Mouse (Mus musculus) spleen, postnatal 36 days (tissue): ENCODE data around the gene Kif16b.

Experiments used
- DNase-seq, 2 experiments: peaks; one replicate each; pipeline ENCODE4 v3.0.0; 2022; ENCODE audit warnings: low spot score in 2 of 2, mixed read lengths in 1 of 2

The Kif16b gene

DNA sequence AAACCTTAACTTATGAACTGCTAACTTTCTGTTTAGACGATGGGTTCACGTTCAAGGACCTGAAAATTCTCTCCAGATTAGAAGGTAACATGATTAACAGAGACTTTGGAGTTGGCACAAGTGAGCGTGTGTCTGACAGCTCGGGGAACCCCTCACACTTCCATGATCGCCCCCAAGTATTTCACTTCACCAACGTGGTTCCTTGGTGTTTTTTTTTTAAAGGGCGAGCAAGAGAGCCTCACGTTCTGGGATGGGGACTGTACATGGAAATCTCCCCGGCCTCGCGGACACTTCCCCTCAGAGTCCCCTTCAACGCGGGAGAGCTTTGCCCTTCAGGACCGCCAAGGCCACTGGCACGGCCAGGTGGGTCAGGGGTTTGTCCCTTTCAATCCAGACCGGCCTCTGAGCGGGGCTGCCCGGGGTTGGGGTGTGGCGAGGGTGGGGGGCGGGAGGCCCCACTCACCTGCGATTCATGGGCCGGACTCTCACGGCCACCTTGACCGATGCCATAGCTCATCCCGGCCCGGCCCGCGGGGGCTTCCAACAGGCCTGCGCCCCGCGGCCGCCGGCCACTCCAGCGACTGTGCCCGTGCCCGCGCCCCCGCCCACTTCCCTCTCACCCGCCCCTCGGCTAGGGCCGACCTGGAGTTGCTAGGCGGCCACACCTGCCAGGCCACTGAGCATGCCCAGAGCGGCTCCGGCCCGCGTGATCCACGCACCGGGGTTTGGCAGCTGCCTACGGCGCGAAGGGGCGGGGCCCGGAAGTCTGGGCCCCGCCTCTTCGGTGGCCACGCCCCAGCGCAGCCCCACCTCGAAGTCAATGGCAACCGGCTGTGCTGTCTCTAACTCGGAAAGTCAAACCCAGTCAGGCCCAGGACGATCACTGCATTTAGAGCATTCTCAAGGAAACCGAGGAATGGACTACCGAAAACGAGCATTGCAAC, at the start of gene Kif16b:
Kif16b (minus strand) TSS at position 670 of the 944 bp plus-strand sequence.
- peak; percentile 93 for DNase-seq

DNA sequence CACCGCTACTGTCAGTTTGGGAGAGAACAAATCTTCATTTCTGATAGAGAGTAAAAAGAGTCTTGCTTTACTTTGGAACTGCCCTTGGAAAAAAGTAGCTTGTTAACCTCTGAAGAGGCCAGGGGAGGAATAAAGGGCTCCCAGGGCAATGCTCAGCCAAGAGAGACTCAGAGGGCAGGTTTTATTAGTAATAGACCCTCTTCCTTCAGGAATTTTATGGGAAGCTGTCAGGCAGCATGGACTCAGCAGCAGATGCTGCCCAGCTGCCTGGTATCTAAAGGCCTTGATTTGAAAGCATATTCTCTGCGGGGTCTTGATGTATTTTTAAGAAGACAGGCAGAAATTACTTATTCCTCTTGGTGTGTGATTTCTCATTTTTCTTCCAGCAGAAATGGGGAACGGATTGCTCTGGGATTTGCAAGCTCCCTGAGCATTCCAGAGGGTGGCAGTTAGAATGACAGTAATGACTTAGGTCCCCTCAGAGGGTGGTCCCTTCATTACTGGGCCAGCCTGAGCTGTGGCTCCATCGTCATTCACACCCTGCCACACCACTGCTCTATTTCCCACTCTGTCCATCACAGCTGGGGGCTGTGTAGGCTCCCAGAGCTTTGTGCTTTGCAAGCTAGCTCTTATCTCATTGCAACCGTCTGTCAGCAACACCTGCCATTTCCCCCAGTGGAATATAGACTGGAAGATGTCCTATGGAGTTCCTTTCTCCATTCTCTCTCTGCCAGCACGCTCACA, 39.7 kb upstream of the Kif16b start:
- DNase-seq = no peak

DNA sequence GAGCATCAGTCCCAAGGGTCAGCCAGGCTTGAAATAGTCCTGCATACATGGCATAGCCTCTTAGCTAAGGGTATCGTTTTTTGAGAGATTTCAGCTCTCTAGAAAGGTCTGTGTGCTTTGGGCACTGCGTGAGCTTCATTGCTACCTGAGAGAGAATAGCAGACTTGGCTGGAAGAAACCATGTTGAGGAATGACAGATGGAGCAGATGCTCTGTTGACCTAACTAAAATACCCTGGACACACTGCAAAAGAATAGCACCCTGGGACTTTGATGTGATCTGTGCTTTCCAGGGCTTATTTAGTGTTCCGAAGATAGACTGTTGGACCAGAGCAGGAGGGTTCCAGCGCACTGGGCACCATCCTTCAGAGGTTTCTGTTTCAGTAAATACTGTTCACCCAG, 29.1 kb upstream of the Kif16b start:
- no peak for DNase-seq

DNA sequence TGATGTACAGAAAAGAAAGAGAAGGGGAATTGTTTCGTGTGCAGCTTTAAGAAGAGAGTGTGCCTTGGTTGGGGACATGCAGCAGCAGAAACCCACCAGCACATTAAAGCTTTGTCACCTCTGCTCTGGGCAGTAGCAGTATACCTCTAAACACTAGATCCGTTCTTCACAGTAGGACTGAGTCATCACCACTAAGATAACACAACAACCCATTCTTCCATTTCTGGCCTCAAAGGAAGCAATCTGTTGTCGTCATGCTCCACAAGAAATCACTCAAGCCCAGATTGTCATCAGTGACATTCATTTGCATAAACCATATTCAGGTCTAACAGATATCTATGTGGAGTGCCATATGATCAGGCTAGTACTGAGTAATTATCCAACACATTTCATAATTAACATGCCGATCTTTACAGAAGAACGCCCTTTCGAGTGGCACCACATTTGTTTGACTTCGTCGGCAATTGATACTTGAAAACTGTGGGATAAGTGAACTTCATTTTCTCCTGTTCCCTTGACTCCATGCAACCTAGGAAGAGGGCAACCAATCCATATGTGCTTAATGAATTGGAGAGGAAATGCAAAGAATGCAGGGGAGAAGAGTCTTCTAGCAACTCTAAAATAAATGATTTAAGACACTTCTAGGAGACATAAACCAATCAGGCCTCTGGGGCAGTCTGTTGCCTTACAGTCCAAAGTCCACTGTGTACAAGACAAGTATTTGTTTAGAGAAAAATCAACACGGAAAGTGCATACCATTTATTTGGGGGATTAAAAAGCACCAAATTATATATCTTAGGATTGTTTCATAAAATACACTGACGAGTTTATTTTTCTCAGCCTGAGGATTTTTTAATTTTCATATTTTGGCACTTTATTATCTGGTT, 28.1 kb upstream of the Kif16b start:
- no peak for DNase-seq

DNA sequence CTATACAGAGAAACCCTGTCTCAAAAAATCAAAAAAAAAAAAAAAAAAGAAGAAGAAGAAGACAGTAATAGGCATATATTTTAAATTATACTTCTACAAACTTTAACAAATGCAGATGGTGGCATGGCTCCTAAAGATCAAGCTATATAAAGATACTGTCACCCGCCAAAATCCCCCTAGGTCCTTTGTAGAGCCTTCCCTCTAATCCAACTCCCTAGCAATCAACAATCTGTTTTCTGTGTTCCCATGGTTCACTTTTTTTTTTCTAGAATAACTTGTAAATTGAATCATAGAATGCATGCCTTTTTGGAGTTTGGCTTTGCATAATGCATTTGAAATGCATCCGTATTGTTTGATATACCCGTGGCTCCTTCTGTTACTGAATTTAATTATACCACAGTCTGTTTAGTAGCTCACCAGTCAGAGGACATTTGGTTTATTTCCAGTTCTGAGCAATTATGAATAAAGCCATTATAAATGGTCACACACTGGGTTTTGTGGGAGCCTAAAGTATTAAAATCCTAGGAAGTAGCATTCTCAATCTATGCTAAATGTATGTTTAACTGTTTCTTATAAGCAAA, 9.6 kb upstream of the Kif16b start:
- DNase-seq = no peak

DNA sequence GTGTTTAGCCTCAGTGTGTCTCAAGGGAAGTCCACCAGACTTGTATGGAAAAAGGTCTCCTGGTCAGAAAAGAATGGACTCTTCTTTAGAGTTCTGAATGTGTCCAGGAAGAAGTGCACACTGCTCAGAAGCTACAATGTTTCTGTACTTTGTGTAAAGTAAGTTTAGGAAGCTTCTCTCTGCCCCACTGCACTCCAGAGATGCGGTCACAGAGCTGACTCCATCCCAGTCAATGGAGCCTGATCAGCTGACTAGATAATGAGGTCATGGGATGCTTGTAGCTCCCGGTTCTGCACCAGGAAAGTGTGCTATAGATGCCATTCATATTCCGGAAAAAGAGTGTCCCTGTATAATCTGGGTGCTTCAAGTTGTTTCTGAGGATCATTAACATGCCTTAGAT, 7.9 kb upstream of the Kif16b start:
- DNase-seq = no peak

DNA sequence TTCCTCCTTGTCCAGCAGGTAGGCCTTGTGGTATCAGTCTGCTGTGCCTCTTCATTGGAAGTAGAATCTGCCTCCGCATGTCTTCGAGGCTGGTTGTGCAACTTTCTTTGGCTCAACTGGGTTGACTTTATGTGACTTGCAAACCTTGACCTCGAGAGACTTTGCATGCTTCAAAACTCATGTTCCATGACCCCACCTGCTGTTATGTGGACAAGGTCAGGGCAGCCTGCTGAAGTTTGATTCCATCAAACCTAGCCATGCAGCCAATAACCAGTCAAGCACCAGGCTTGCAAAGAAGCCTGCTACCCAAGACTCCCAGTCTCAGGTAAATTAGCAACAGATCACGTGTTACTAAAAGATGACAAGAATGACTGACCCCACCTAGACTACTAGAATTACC, 5.7 kb upstream of the Kif16b start:
- no peak for DNase-seq

DNA sequence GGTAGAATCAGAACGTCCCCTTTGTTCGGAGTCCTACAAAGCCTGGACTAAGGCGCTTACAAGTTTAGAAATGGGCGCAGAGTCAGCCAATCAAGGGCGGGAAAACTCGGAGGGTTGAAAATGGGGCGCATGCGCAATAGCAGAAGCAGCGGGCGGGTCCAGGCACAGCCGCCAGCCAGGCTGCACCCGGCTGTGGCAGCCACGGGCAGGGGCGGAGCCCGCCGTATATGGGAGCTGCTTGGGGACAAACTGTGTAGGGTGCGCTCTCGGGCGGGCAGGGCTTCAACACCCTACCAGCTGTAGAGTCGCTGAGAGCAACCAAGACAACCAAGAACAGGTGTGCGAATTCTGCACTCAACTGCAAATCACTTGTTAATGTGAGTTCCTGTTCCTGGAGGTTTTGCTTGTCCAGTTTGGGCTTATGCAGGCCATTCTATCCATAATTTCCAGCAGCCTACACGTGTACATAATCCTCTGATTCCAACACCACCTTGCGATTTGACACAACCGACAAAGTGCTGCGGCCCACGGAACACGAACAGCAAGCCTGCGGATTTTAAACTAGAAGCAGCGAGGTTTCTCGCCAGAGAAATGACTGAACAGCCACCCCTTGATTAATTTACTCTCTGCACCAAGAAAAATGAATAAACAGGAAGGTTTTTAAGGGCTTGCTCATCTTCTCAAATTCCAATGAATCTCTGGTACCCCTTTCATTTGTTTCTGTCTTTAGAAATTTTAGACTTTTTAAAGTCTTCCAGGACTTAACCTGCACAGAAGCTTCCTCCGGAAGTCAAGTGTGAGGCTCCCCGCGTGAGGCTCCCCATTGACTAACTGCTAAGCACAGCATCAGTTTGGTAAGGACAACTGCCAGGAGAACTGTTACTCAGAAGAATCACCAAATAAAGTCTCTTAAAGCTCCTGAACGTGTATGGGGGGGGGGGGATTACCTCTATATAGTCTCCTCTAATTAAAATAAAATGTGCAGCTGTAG, 1.9 kb upstream of the Kif16b start:
- DNase-seq = peak; percentile 95 to 97

DNA sequence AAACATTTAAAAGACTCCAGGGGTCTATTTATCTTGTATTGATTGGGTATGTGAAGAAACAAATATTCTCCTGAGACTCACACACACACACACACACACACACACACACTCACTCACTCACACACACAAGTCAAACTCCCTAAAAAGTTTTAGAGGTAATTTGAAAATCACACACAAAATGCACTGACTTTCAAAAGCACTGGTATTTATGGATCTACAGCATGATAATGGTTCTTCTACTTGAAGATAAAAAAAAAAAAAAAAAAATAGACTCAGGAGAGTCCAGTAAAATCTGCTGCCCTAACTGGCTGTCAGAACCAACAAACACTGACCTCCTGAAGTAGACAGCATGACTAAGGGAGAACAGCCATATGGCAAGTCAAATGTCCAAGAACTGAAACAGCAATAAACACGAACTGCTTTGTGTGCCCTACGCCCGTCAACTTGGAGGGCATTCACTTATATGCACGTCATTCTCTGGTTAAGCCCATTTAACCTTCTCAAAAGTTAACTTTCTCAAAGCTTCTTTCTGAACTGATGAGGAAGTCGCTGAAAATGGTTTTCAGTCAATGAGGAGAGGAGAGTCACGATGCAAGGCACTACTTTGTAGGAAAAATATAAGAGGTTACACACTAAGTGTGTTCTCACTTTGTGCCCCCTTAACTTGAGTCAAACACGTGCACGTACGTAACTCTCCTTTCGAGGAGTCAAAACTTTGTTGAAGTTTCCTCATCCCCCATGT, 1.0 kb downstream of the Kif16b start:
- DNase-seq = no peak

DNA sequence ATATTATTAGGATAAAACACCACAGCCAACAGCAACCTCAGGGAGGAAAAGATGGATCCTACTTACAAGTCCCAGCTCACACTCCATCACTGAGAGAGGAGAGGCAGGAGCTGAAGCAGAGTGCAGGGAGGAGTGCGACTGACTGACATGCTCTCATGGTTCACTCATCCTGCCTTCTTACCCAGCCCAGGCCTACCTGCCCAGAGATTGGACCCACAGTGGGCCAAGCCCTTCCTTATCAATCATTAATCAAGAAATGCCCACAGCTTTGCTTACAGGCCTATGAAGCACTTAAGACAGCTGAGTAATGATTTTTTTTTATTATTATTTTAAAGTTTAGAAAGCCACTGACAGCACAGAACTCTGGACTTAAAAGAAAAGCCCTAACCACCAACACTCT, 7.6 kb downstream of the Kif16b start:
- no peak for DNase-seq

DNA sequence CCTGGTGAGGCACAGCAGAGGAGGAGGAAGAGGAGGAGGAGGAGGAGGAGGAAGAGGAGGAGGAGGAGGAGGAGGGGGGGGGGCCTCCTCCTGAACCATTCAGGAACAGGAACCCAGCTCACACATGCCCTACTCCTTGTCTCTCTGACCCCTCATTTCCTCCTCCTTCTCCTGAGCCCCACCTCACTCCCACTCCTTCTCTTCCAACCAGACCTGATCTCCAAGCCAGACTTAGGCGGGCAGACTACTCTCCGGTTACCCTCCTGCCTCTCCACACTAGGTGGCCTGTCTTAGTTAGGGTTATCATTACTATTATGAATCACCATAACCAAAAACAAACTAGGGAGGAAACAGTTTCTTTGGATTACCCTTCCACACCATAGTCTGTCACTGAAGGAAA, 10.0 kb downstream of the Kif16b start:
- DNase-seq = no peak

DNA sequence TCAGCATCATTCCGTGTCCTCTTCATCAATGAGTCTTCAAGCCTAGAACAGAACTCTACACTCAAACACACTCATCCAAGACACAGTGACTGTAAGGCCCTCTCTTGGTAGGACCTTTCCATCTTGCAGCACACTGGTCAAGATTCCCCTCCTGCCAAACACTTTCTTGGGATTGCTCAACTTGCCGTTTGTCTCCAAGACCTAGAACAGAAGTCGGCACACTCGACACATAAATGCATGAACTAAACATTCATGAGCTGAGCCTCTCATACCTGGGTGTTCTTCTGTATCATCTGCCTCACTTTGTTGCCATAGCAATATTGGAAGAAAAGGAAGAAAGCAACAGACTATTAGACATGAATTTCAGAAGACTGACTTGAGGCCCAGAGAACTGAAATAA, 16.9 kb downstream of the Kif16b start:
- DNase-seq = no peak

DNA sequence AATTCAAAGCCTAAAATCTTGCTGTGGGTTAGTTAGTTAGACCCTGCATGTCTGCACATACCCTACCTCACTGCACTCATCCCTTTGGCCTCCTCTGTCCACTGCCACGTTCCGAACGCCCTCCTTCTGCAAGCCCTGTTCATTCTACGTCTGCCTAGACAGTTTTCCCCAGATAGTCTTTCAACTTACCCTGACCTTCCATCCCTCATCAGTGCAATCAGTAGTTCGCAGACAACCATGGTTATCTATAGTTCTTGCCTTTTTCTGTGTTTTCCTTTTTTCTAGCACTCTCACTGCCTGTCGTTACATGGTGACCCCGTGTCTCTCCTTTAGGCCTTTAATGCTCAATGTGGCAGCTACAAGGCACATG, 17.7 kb downstream of the Kif16b start:
- DNase-seq = no peak

DNA sequence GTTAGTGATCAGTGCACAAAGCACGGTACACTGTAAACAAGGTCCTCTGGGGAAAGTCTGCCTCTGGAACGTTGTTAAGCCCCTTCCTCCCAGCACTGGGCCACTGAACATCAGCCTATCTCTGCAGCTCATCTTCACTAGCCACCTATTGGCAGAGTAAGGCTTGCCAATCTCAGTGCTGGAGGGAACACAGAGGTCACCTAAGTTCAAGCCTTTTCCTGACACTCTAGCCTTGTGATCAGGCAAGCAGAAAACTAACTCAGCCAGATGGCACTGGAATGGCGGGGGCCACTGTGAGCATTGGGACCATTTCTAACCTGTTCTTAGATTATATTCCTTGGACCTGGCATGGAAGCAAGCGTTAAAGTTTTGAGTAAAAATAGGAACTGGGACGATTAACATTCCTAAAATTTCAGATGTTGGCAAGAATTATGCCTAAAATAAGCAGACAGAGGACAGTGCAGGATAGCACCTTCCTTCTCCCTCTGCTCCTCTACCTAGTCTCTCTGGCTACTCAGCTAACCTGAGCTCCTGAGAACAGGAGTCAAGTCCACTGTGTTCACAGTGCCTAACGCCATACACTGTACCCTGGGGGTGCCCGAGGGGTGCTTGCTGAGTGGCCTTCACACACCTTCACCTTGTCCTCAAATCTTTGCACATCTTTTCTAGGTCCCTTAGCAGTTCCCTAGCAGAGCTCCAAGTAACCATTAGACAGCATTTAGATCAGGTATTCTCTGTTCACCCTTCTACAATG, 18.3 kb downstream of the Kif16b start:
- DNase-seq = no peak

DNA sequence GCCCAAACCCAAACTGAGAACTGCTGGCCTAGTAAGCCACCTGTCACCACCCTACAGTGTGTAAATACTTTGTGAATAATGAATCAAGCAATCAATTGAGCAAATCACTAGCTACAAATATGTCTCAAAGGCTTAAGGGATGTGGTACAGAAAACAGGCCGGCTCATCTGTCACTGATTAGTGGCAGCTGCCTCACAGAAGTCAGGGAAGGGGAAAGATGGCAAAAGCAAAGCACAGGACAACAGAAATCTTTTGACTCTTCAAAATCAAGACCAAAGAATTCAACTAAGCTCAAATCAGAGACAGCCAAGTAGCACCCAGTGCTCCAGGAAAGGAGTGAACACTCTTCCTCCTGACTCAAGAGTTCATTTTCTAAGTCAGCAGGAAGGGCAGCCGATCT, 18.9 kb downstream of the Kif16b start:
- no peak for DNase-seq

DNA sequence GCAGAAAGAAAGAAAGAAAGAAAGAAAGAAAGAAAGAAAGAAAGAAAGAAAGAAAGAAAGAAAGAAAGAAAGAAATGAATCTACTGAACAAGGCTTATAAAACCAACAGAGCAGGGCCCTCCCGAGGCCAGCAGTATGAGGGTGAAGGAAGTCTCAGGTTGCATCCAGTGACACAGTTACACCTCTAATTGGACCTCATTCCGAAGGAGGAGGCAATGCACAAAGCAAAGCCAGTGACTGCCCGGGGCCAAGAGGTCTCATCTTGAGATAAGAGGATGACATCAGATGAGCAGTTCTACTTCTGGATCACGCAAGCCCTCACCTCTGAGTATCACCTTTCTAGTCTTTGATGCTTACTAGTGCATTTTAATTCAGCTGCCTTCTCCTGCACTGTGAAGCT, 20.2 kb downstream of the Kif16b start:
- no peak for DNase-seq

DNA sequence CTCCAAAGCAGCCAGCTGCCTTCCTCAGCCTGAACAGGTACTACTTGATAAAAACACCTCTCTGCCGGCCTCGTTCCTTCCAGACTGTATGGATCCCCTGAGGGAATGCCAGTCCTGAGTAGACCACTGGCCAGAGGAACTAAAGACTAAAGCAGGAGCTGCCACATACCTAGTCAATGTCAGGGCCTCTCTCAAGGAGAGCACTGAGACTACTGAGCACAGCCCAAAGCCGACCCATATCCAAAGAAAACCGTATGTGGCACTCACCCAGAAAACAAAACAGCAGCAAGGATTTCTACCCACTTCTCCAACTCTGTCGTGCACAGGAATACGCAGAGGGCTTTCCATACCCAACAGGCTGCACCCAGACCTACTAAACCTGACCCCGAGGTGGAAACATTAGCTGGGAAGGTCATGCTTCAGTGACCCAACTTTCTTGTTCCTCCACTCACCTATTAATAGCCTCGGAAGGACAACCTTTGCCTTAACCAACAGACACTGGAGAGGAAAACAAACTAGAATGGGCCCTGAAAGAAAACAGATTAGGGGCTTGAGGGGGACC, 22.0 kb downstream of the Kif16b start:
- DNase-seq = no peak

DNA sequence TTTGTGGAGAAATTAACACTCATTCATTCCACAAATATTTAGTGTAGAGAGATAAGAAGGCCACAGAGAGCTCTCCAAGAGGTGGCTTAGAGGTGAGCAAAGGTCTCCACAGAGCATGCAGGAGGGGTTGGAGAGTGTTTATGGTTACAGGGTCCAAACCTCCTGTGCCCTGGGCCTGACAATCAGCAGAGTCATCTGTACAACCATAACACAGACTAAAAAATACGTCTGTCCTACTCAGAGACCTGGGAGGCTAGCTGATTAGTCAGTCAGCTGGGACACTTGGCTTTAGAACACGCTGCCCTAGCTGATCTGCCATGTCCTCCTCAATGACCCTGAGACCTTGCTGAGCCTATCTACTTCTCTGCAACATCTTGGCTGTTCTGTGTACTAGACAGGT, 24.7 kb downstream of the Kif16b start:
- no peak for DNase-seq

DNA sequence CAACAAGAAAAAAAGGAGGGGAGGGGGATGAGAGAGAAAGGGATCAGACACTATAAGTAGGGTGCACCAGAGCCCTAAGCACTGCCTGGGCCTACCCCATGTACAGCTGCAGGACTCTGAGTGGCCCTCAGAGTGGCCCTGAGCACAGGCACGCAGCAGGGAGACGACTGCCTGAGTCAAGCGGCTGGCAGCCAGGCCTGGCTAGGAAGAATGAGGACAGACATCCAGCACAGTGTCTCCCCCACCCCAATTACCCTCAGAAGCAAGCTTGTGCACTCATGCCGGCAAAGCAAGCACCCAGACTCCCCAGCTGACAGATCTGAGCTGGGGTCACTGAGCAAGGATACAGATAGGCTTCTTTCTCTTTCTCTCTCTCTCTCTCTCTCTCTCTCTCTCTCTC, 25.4 kb downstream of the Kif16b start:
- no peak for DNase-seq
